Mouse (Mus musculus) ES-E14 (cell line): ENCODE data around the gene Per1. TPM values are rescaled to one million over a fixed set of nuclear protein-coding genes. Genes with fewer than 3 reads are reported as not detected.

ENCODE experiments used
- DNase-seq: peaks from one replicate; pipeline ENCODE4 v3.0.0-alpha.2; 2013; ENCODE audit warnings: low read depth, low spot score
- H3K27ac ChIP-seq: 2 replicates; pipeline ENCODE4 v1.5.1; 2012; ENCODE audit warnings: low read depth, mild to moderate bottlenecking, low read length, moderate library complexity, mixed read lengths; ENCODE audit not compliant: poor library complexity, insufficient read depth, severe bottlenecking
- H3K36me3 ChIP-seq: 2 replicates; pipeline ENCODE4 v1.6.1; 2012; ENCODE audit warnings: mild to moderate bottlenecking, low read length, moderate library complexity, mixed read lengths; ENCODE audit not compliant: control insufficient read depth, poor library complexity, insufficient read depth, severe bottlenecking
- H3K4me1 ChIP-seq, 2 experiments: fragments of 150-350 bp in 1 of 2; sonication (generic) in 1 of 2; 2 replicates each; pipeline ENCODE4 v1.6.1; 2012; ENCODE audit warnings: low read length in 2 of 2, mild to moderate bottlenecking in 1 of 2, mixed read lengths in 1 of 2; ENCODE audit not compliant: control insufficient read depth in 2 of 2, insufficient read depth in 2 of 2, poor library complexity in 1 of 2
- H3K4me3 ChIP-seq, 2 experiments: fragments of 150-350 bp in 1 of 2; sonication (generic) in 1 of 2; 2 replicates each; pipeline ENCODE4 v1.5.1; 2012; ENCODE audit warnings: low read length in 2 of 2, low read depth in 1 of 2, mild to moderate bottlenecking in 1 of 2, mixed read lengths in 1 of 2; ENCODE audit not compliant: insufficient read depth in 1 of 2, poor library complexity in 1 of 2, severe bottlenecking in 1 of 2
- H3K9ac ChIP-seq: 2 replicates; pipeline ENCODE4 v1.6.1; 2012; ENCODE audit warnings: low read depth, mild to moderate bottlenecking, low read length, mixed read lengths; ENCODE audit not compliant: poor library complexity, insufficient read depth, severe bottlenecking
- H3K9me3 ChIP-seq: fragments of 150-350 bp; sonication (generic); 2 replicates; pipeline ENCODE4 v1.6.1; 2012; ENCODE audit warnings: low read depth, mild to moderate bottlenecking, low read length; ENCODE audit not compliant: control insufficient read depth, insufficient read depth
- CHD2 ChIP-seq: IDR thresholded peaks from 2 replicates; pipeline ENCODE4 v1.6.1; 2014; ENCODE audit warnings: mild to moderate bottlenecking, low read depth, low read length, inconsistent platforms
- HCFC1 ChIP-seq: IDR thresholded peaks from 2 replicates; pipeline ENCODE4 v1.6.1; 2012; ENCODE audit warnings: low read length, inconsistent platforms, borderline replicate concordance; ENCODE audit not compliant: insufficient read depth
- MAFK ChIP-seq: IDR thresholded peaks from 2 replicates; pipeline ENCODE4 v1.6.1; 2014; ENCODE audit warnings: mild to moderate bottlenecking, low read depth, low read length, inconsistent platforms; ENCODE audit not compliant: insufficient read depth
- ZC3H11A ChIP-seq: IDR thresholded peaks from 2 replicates; pipeline ENCODE4 v1.6.1; 2012; ENCODE audit warnings: low read depth, mild to moderate bottlenecking, inconsistent platforms, low read length, borderline replicate concordance
- ZNF384 ChIP-seq: IDR thresholded peaks from 2 replicates; pipeline ENCODE4 v1.6.1; 2012; ENCODE audit warnings: low read depth, low read length, inconsistent platforms
- in situ Hi-C, 2 experiments: fragments of 600-800 bp; cut with MboI; formaldehyde crosslinking; loops; one replicate each; pipeline ENCODE4 v1.15.1; 2025; ENCODE audit warnings: low sequenced_read_pairs in 2 of 2, inconsistent platforms in 1 of 2; ENCODE audit not compliant: unreplicated experiment in 2 of 2
- total RNA-seq: library from RNA; depleted of rRNA; stranded (reverse); fragments of 300-350 nt; gene quantifications from 2 replicates; pipeline ENCODE4 v1.2.3, GENCODE M21; 2012

The Per1 gene
- total RNA-seq, 1 experiment: 6.0 TPM

DNA sequence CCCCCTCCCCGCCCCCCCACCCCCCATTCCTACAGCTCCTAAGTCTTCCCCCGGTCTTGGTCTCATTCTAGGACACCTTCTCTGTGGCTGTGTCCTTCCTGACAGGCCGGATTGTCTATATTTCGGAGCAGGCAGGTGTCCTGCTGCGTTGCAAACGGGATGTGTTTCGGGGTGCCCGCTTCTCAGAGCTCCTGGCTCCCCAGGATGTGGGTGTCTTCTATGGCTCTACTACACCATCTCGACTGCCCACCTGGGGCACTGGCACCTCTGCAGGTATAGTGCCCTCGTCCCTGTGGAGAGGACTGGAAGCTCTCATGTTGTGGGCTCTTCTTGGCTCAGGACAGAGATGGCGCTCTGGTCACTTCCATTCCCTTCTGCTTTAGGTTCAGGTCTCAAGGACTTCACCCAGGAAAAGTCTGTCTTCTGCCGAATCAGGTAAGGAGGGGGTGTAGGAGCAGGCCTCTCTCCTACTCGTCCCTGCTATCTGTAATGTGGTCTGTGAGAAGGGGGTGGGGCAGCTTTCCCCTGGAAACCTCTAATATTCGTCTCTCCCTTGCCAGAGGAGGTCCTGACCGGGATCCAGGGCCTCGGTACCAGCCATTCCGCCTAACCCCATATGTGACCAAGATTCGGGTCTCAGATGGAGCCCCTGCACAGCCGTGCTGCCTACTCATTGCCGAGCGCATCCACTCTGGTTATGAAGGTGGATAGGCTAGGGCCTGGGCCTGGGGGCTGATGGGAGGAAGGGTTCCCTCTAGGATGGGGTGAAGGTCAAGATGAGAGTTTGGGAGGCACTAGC, 6.8 kb downstream of the Per1 start:
- in situ Hi-C loops: no loop called here
- TF ChIP-seq CHD2 (no peak), HCFC1 (no peak), MAFK (no peak), ZC3H11A (no peak), ZNF384 (no peak)
- DNase-seq: no peak
- H3K9ac ChIP-seq: no peak overlapping the region
- peaks cover 10 to 14% of the 10 kb centered on the region in 2 experiments; a peak in 3 of 4 replicates for H3K4me1 ChIP-seq
- H3K36me3 ChIP-seq: peaks cover 56% of the 10 kb centered on the region
- H3K9me3 ChIP-seq: no peaks in the 10 kb centered on the region
- no peak overlapping the region for H3K27ac ChIP-seq
- H3K4me3 ChIP-seq: no peak overlapping the region

GRCm38 (mm10) chr11:69102403-69102725, 7.3 kb downstream of the Per1 start:
- DNase-seq: no peak
- H3K27ac ChIP-seq: no peak overlapping the region
- no peak for TF ChIP-seq CHD2
- TF ChIP-seq ZNF384: no peak
- no peak for TF ChIP-seq ZC3H11A
- TF ChIP-seq MAFK: no peak
- TF ChIP-seq HCFC1: no peak
- in situ Hi-C loops: no loop called here
- peaks cover 61% of the 10 kb centered on the region for H3K36me3 ChIP-seq
- H3K9ac ChIP-seq: no peak overlapping the region
- no peak overlapping the region for H3K4me3 ChIP-seq
- H3K4me1 ChIP-seq: peaks cover 7 to 11% of the 10 kb centered on the region in 2 experiments; a peak in 3 of 4 replicates
- H3K9me3 ChIP-seq: no peaks in the 10 kb centered on the region

GRCm38 (mm10) chr11:69103121-69103520, 8.1 kb downstream of the Per1 start:
- Histone ChIP-seq H3K27ac (no peak overlapping the region), H3K4me1 (peaks cover 3 to 5% of the 10 kb centered on the region in 2 experiments; a peak in 2 of 4 replicates), H3K36me3 (peaks cover 65% of the 10 kb centered on the region), H3K9me3 (no peaks in the 10 kb centered on the region), H3K9ac (no peak overlapping the region), H3K4me3 (no peak overlapping the region)
- TF ChIP-seq HCFC1 (no peak), ZC3H11A (no peak), ZNF384 (no peak), MAFK (no peak), CHD2 (no peak)
- no peak for DNase-seq
- in situ Hi-C loops: no loop called here

- Histone ChIP-seq H3K4me1 (no peaks in the 10 kb centered on the region; a peak in 1 of 4 replicates), H3K9me3 (no peaks in the 10 kb centered on the region), H3K9ac (no peak overlapping the region), H3K27ac (no peak overlapping the region), H3K36me3 (peaks cover 65% of the 10 kb centered on the region), H3K4me3 (no peak overlapping the region)
- DNase-seq: no peak
- in situ Hi-C loops: no loop called here
- TF ChIP-seq HCFC1: no peak
- no peak for TF ChIP-seq CHD2
- TF ChIP-seq ZNF384: no peak
- TF ChIP-seq MAFK: no peak
- TF ChIP-seq ZC3H11A: no peak
Measured at GRCm38 (mm10) chr11:69103531-69104435, 8.8 kb downstream of the Per1 start.
